Mouse (Mus musculus) spleen, adult 2 months (tissue): ENCODE results near the gene Tyrobp. TPM values are rescaled to one million over a fixed set of nuclear protein-coding genes. Genes with fewer than 3 reads are reported as not detected.

ENCODE experiments used
- DNase-seq, 2 experiments: peaks; one replicate each; pipeline versions ENCODE4 v3.0.0 to v3.0.0-alpha.2; 2012 to 2021; ENCODE audit warnings: low spot score in 2 of 2, low read depth in 1 of 2
- H3K27ac ChIP-seq: fragments of 200-500 bp; 2 replicates; pipeline ENCODE4 v1.5.1; 2012; ENCODE audit warnings: low read length, inconsistent platforms; ENCODE audit not compliant: insufficient read depth
- H3K27me3 ChIP-seq: fragments of 200-500 bp; 2 replicates; pipeline ENCODE4 v1.6.1; 2012; ENCODE audit warnings: mild to moderate bottlenecking, moderate library complexity, low read length, inconsistent platforms; ENCODE audit not compliant: control insufficient read depth, insufficient read depth
- H3K36me3 ChIP-seq: fragments of 200-500 bp; 2 replicates; pipeline ENCODE4 v1.6.1; 2012; ENCODE audit warnings: mild to moderate bottlenecking, low read length, inconsistent platforms; ENCODE audit not compliant: control insufficient read depth, insufficient read depth
- H3K4me1 ChIP-seq: fragments of 200-500 bp; 2 replicates; pipeline ENCODE4 v1.6.1; 2011; ENCODE audit warnings: inconsistent platforms; ENCODE audit not compliant: control insufficient read depth, insufficient read depth, insufficient read length
- H3K4me3 ChIP-seq: fragments of 200-500 bp; 2 replicates; pipeline ENCODE4 v1.5.1; 2011; ENCODE audit warnings: mild to moderate bottlenecking, inconsistent platforms; ENCODE audit not compliant: insufficient read depth, insufficient read length; ENCODE audit errors: extremely low read depth
- CTCF ChIP-seq: fragments of 200-500 bp; IDR thresholded peaks from 2 replicates; pipeline ENCODE4 v1.5.1; 2011; ENCODE audit warnings: mild to moderate bottlenecking, inconsistent platforms; ENCODE audit not compliant: insufficient read depth, insufficient read length, insufficient replicate concordance; ENCODE audit errors: extremely low read depth
- POLR2A ChIP-seq: fragments of 200-500 bp; IDR thresholded peaks from 2 replicates; pipeline ENCODE4 v1.6.1; 2011; ENCODE audit warnings: low read depth, low read length, inconsistent platforms
- WGBS: fragments of 180-500 bp; shearing (Covaris S2); methylation state at CpG from one replicate; pipeline ENCODE4 v1.1.7; 2018; 5-methylcytosine and 5-hydroxymethylcytosine counted together
- polyA plus RNA-seq: library from polyadenylated mRNA; depleted of rRNA; stranded (reverse); fragments of >200 nt; gene quantifications from 2 replicates; pipeline ENCODE4 v1.2.3, GENCODE M21; 2012; rRNA removed

Tyrobp gene
- polyA plus RNA-seq, 1 experiment, result 569 TPM

DNA sequence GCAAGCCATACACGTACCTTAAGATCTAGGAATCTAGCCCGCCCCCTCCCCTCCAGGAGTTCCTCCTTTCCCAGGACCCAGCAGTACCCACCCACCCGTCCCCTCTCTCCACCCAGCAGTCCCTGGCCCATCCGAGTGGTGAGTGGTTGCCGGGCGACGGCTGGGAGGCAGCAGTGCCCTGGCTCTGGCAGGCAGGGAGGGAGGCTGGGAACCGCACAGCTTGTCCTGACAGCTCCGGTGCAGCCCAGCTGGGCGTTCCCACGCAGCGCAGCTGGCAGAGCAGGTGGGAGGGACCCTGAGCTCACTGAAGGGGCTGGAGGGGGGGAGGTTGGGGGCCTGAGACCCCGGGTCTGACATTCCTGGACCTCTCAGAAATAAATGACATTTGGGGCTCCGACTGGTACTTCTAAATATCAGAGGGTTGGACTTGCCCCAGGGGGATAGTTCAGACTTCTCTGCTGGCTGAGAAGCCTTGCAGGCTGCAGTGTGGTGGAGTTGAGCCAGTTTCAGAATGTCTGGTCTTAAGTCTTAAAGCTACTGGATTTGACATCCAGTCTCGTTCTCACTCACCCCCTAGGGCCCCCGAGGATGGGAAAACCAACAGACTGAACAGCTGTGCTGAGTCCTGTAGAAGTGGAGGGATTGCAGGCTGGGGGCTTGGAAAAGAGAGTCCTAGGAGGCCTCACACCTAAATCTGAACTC, 44.2 kb downstream of the Tyrobp start, which contains the start of the genes Kirrel2 and Nphs1:
Gene Kirrel2 (minus strand): TSS at position 62 of the 702 bp plus-strand sequence.
Gene Nphs1 (plus strand): TSS at position 687 of the 702 bp plus-strand sequence.
- Histone ChIP-seq H3K4me1 (peaks cover 8% of the 10 kb centered on the region; the same call in 1 of the 2 replicates), H3K36me3 (no peaks in the 10 kb centered on the region), H3K4me3 (no peak within 1 kb of the TSS), H3K27ac (no peak within 1 kb of the TSS), H3K27me3 (peaks cover 22% of the 10 kb centered on the region)
- 8% methylated on average over 16 of the region's 16 CpGs for WGBS
- no peak for DNase-seq
- TF ChIP-seq POLR2A (no peak), CTCF (no peak)

DNA sequence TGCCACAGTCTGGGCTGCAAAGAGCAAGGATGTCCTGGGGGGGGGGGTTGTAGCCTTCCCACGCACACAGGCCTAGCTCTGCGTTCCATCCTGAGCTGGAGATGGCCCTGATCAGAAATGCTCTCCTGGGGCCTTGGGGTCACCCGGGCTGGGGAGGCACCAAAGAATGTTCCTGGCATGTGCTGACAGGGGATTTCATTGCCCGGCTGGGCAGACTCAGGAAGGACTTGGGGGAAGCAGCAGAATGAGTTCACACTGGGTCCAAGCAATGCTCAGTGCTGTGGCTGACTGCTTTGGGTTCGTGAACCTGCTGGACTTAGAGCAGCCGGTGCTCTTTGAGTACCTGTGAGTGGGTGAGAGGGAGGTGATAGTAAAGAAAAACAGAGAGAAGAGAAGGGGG, 45.9 kb downstream of the Tyrobp start:
- Histone ChIP-seq H3K36me3 (no peaks in the 10 kb centered on the region), H3K4me3 (no peak overlapping the region), H3K27me3 (peaks cover 18% of the 10 kb centered on the region), H3K27ac (no peak overlapping the region), H3K4me1 (no peaks in the 10 kb centered on the region)
- DNase-seq, result no peak
- 50% methylated on average over 6 of the region's 6 CpGs for WGBS
- no peak for TF ChIP-seq CTCF
- no peak for TF ChIP-seq POLR2A

DNA sequence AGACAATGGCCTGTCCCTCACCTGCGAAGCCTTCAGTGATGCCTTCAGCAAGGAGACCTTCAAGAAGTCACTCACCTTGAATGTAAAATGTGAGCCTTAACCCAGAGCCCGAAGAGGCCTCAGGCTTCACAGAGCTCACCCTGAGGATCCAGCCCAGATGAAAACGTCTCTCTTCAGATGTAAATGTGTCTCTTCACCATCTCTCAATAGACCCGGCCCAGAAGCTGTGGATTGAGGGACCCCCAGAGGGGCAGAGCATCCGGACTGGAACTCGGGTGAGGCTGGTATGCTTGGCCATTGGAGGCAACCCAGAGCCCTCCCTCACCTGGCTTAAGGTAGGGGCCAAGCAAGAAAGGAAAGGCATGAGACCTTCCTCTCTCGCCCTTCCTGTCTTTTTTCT, 50.0 kb downstream of the Tyrobp start:
- no peak for TF ChIP-seq POLR2A
- TF ChIP-seq CTCF, result no peak

DNA sequence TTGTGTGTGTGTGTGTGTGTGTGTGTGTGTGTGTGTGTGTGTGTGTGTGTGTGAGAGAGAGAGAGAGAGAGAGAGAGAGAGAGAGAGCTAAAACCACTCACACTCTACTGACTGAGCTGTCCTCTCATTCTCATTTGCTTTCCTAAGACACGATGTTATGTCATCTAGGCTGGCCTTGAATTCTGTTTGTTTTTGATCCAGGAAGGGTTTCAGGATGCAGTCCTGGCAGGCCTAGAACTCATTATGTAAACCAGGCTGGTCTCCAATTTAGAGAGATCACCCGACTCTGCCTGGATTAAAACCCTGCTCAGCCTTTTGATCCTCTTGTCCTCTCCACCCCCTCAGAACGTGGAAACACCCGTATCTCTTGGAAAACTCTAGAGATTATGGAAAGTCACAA, 50.4 kb downstream of the Tyrobp start:
- Histone ChIP-seq H3K36me3 (no peaks in the 10 kb centered on the region), H3K4me1 (no peaks in the 10 kb centered on the region), H3K27ac (no peak overlapping the region), H3K4me3 (no peak overlapping the region), H3K27me3 (peaks cover 16% of the 10 kb centered on the region)
- no peak for DNase-seq
- TF ChIP-seq POLR2A (no peak), CTCF (no peak)
- WGBS, result 26% methylated on average over 4 of the region's 4 CpGs

More for the DNA sequence above, 50.0 kb downstream of the Tyrobp start:
- no peak for DNase-seq
- no peaks in the 10 kb centered on the region for H3K4me1 ChIP-seq
- H3K36me3 ChIP-seq, result no peaks in the 10 kb centered on the region
- H3K27ac ChIP-seq, result no peak overlapping the region
- peaks cover 16% of the 10 kb centered on the region for H3K27me3 ChIP-seq
- H3K4me3 ChIP-seq, result no peak overlapping the region
- 32% methylated on average over 7 of the region's 7 CpGs for WGBS

DNA sequence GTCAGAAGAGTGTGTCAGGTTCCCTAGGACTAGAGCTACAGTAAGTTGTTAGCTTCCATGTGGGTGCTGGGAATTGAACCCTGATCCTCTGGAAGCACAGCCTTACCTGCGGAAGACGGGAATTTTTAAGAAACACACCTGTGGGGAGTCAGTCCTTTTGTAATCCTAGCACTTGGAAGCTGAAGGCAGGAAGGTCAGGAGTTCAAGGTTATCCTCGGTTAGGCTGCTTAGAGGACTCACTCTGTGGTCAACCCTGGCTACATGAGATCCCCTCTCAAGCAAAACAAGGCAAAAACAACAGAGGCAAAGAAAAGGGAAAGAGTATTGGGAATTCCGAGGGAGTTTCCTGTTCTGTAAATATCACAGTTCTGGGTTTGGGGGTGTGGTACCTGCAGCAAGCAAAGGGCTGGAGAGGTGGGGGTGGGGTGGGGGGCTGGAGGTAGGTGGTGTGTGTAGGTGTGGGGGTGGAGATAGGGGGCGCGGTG, 51.3 kb downstream of the Tyrobp start:
- no peak for TF ChIP-seq CTCF
- no peak for TF ChIP-seq POLR2A

More for the DNA sequence above, 51.3 kb downstream of the Tyrobp start:
- H3K4me1 ChIP-seq, result no peaks in the 10 kb centered on the region
- H3K4me3 ChIP-seq, result no peak overlapping the region
- peaks cover 15% of the 10 kb centered on the region for H3K27me3 ChIP-seq
- H3K27ac ChIP-seq, result no peak overlapping the region
- no peaks in the 10 kb centered on the region for H3K36me3 ChIP-seq
- no peak for DNase-seq
- WGBS, result 18% methylated on average over 6 of the region's 6 CpGs

Other genes starting within 250 kb of the Tyrobp start
- 7.3 and 8.8 TPM in 2 replicates for gene Zfp146, start 244.0 kb upstream of the Tyrobp start, polyA plus RNA-seq
- 0.43 and 0.52 TPM in 2 replicates for gene Cox7a1, start 229.6 kb upstream of the Tyrobp start, polyA plus RNA-seq
- gene Capns1, start 214.9 kb upstream of the Tyrobp start, polyA plus RNA-seq, result 414 and 469 TPM in 2 replicates
- 51.5 and 60.8 TPM in 2 replicates for gene Polr2i, start 181.8 kb upstream of the Tyrobp start, polyA plus RNA-seq
- 21.5 and 24.6 TPM in 2 replicates for gene Tbcb, start 181.5 kb upstream of the Tyrobp start, polyA plus RNA-seq
- gene Ovol3, start 178.0 kb upstream of the Tyrobp start, polyA plus RNA-seq, result 0.13 TPM in 1 of 2 replicates, not detected in the other
- 0.14 and 0.18 TPM in 2 replicates for gene Thap8, start 133.7 kb upstream of the Tyrobp start, polyA plus RNA-seq
- 15.7 and 21.5 TPM in 2 replicates for gene Wdr62, start 133.3 kb upstream of the Tyrobp start, polyA plus RNA-seq
- gene Clip3, start 122.0 kb upstream of the Tyrobp start, polyA plus RNA-seq, result 10.0 and 13.2 TPM in 2 replicates
- 86.3 and 144 TPM in 2 replicates for gene Alkbh6, start 105.0 kb upstream of the Tyrobp start, polyA plus RNA-seq
- 14.7 and 21.1 TPM in 2 replicates for gene Syne4, start 99.0 kb upstream of the Tyrobp start, polyA plus RNA-seq
- gene E130208F15Rik, start 92.0 kb upstream of the Tyrobp start, polyA plus RNA-seq, result 0.58 and 0.89 TPM in 2 replicates
- 13.4 and 25.8 TPM in 2 replicates for gene Sdhaf1, start 89.9 kb upstream of the Tyrobp start, polyA plus RNA-seq
- 2.7 and 3.2 TPM in 2 replicates for gene Lrfn3, start 51.0 kb upstream of the Tyrobp start, polyA plus RNA-seq
- gene Hcst, start 6.1 kb downstream of the Tyrobp start, polyA plus RNA-seq, result 178 and 278 TPM in 2 replicates
- gene Nfkbid, start 8.0 kb downstream of the Tyrobp start, polyA plus RNA-seq, result 55.1 and 70.8 TPM in 2 replicates
- gene Aplp1, start 31.8 kb downstream of the Tyrobp start, polyA plus RNA-seq, result 1.9 and 2.3 TPM in 2 replicates
- gene Kirrel2, start 43.9 kb downstream of the Tyrobp start, polyA plus RNA-seq, result 0.14 and 0.49 TPM in 2 replicates
- gene Nphs1, start 44.6 kb downstream of the Tyrobp start, polyA plus RNA-seq, result 1.8 and 2.4 TPM in 2 replicates
- 0.04 TPM in 1 of 2 replicates, not detected in the other for gene Prodh2, start 79.9 kb downstream of the Tyrobp start, polyA plus RNA-seq
- gene Arhgap33, start 121.3 kb downstream of the Tyrobp start, polyA plus RNA-seq, result 18.4 and 26.5 TPM in 2 replicates
- gene Hspb6, start 138.4 kb downstream of the Tyrobp start, polyA plus RNA-seq, result 10.7 and 12.1 TPM in 2 replicates
- gene Proser3, start 138.5 kb downstream of the Tyrobp start, polyA plus RNA-seq, result 8.5 and 10.8 TPM in 2 replicates
- 34.9 and 36.4 TPM in 2 replicates for gene Lin37, start 146.1 kb downstream of the Tyrobp start, polyA plus RNA-seq
- gene U2af1l4, start 149.5 kb downstream of the Tyrobp start, polyA plus RNA-seq, result 31.6 and 36.5 TPM in 2 replicates
- 3.1 and 4.4 TPM in 2 replicates for gene Gm49396, start 149.6 kb downstream of the Tyrobp start, polyA plus RNA-seq
- 85.2 and 86.9 TPM in 2 replicates for gene Psenen, start 149.9 kb downstream of the Tyrobp start, polyA plus RNA-seq
- 17.0 and 19.0 TPM in 2 replicates for gene Igflr1, start 151.7 kb downstream of the Tyrobp start, polyA plus RNA-seq
- 59.7 and 71.7 TPM in 2 replicates for gene Kmt2b, start 175.0 kb downstream of the Tyrobp start, polyA plus RNA-seq
- gene Zbtb32, start 185.1 kb downstream of the Tyrobp start, polyA plus RNA-seq, result 10.2 and 10.3 TPM in 2 replicates
- 0.88 and 1.2 TPM in 2 replicates for gene Upk1a, start 199.1 kb downstream of the Tyrobp start, polyA plus RNA-seq
- gene Cox6b1, start 212.4 kb downstream of the Tyrobp start, polyA plus RNA-seq, result 116 and 120 TPM in 2 replicates
- gene Etv2, start 222.1 kb downstream of the Tyrobp start, polyA plus RNA-seq, result not detected in 2 replicates
- gene Rbm42, start 236.6 kb downstream of the Tyrobp start, polyA plus RNA-seq, result 56.5 and 74.5 TPM in 2 replicates